Mouse (Mus musculus): Measurements from ENCODE around the gene Kif1a.

DNA sequence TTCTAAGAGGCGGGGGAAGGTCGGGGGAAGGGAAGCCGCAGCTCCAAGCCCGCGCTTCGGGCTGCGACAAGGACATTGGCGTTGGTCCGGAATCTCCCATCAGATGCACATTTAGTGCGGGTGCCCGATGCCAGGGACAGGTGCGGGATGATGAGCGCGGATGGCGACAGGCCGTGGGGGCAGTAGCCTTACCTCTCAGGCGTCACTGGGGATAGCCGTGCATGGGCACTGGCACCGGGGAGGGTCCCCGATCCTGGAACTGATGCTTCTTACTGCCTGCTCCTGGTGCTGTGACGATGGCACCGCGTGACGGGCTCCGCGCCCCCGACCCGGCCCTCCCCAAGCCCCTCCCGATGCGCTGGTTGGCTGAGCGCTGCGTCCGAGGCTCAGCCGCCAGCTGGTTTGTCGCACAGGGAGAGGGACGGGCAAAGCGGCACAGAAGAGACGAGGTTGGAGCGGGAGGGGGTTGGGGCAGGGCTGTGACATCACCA lies at the start of gene Kif1a:
- TF ChIP-seq GATA1 (IDR thresholded peaks at IDR 0.05; ENCODE audit: low read length) (no peak), TAL1 (IDR thresholded peaks at IDR 0.05; ENCODE audit: low read length) (no peak)

All from erythroblast, embryonic 14.5 days (primary cell).